ENCODE assay signal across 11 mouse cellular contexts in the genomic region with DNA sequence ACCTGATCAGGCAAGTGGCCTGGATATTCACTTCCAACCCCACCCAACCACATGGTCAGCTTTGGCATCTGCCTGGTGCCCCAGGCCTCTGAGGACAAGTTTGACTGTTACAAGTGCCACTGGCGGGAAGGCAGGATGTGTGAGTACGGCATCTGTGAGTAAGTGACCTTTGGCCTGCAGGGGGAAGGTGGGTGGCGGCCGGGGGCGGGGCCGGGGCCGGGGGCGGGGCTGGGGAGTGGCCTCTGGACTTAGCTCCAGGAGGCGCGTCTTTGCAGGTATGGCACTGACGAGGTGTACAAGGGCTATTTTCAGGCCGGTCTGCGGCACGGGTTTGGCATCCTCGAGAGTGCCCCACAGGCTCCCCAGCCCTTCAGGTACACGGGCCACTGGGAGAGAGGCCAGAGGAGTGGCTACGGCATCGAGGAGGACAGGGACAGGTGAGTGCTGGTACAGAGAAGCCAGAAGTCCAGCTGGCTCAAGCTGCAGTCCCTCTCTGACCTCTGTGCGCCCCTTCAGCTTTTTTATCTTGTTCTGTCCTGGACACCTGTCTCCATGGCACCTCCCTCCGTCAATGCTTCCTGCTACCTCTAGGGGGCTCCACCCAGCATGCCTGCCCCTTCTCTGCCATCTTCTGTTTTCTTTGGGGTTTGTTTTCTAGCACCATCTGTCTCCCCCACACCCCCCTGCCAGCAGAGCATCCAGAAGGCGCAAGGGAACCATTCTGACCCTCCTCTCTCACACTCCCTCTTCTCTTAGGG. TPM values are rescaled to one million over a fixed set of nuclear protein-coding genes. Genes with fewer than 3 reads are reported as not detected.
DNase-seq lines count a peak whose midpoint lies in the region; ATAC-seq lines count a peak whose summit lies in the region.
"Had no signal": no experiment of that assay in that cellular context is flagged by ENCODE, and none has a peak within 500 bp of the region (broad histone marks: within the 10 kb centered on the region; RNA-seq: fewer than 3 reads in every experiment).

No protein-coding gene starts in this region.

- ATAC-seq in CD4-positive, CD25-positive, alpha-beta regulatory T cell, adult 4 months = no peak
- ATAC-seq in megakaryocyte-erythroid progenitor cell, adult 5-6 weeks (replicated peaks; ENCODE audit: low FRiP score, low TSS enrichment, poor library complexity, severe bottlenecking) = no peak

- DNase-seq in CD4-positive, CD25-positive, alpha-beta regulatory T cell, adult 2 months (ENCODE audit: low read depth, low spot score) = peak; percentile 39
- DNase-seq in thymus, postnatal 25 days = peak; percentile 28
- DNase-seq in thymus, postnatal 10 days (ENCODE audit: low spot score in 2 of 2) = no peak
- DNase-seq in kidney, postnatal 25 days = peak; percentile 52 to 82
- DNase-seq in thymus, postnatal 4 days = peak; percentile 53
- DNase-seq in cerebellum, adult 9-11 months = no peak
- DNase-seq: heart, postnatal 10 days had no signal

RNA-seq across cellular contexts. Expression of gene Tmie, which starts 10.3 kb away (rescaled TPM):
- polyA plus RNA-seq in CD4-positive, CD25-positive, alpha-beta regulatory T cell, adult 4 months (2017; shearing (Covaris generic)) = 1 to 10 TPM; 2.5 to 3.5 TPM
- total RNA-seq in megakaryocyte-erythroid progenitor cell, adult 5-6 weeks (2014; fragmentation: Nextera tagmentation) = 0.94 TPM in 1 of 2 replicates, not detected in the other
- total RNA-seq in megakaryocyte-erythroid progenitor cell, adult 5-6 weeks (2017) = 0.88 TPM in 1 of 2 replicates, not detected in the other

RNA-seq across cellular contexts. Expression of gene Als2cl, which starts 10.5 kb away (rescaled TPM):
- 10 to 100 TPM; 17.4 to 29.4 TPM for polyA plus RNA-seq in CD4-positive, CD25-positive, alpha-beta regulatory T cell, adult 4 months (2017; shearing (Covaris generic))
- total RNA-seq in megakaryocyte-erythroid progenitor cell, adult 5-6 weeks (2014; fragmentation: Nextera tagmentation) = 3.7 TPM in 1 of 2 replicates, not detected in the other
- 0.66 and 1.0 TPM in 2 replicates for total RNA-seq in megakaryocyte-erythroid progenitor cell, adult 5-6 weeks (2017)

RNA-seq across cellular contexts. Expression of gene Fam240a, which starts 26.5 kb away (rescaled TPM):
- under 1 TPM in 1 of 2 experiments, not detected in 1; 0.69 TPM for polyA plus RNA-seq in CD4-positive, CD25-positive, alpha-beta regulatory T cell, adult 4 months (2017; shearing (Covaris generic))
- not detected in 2 replicates for total RNA-seq in megakaryocyte-erythroid progenitor cell, adult 5-6 weeks (2014; fragmentation: Nextera tagmentation)
- not detected in 2 replicates for total RNA-seq in megakaryocyte-erythroid progenitor cell, adult 5-6 weeks (2017)
- total RNA-seq: heart, postnatal 10 days; left cerebral cortex, postnatal 36 days had no signal
- polyA plus RNA-seq: myocyte had no signal

RNA-seq across cellular contexts. Expression of gene Prss50, which starts 32.4 kb away (rescaled TPM):
- polyA plus RNA-seq in CD4-positive, CD25-positive, alpha-beta regulatory T cell, adult 4 months (2017; shearing (Covaris generic)) = not detected
- total RNA-seq in megakaryocyte-erythroid progenitor cell, adult 5-6 weeks (2014; fragmentation: Nextera tagmentation) = 37.4 and 42.3 TPM in 2 replicates
- total RNA-seq in megakaryocyte-erythroid progenitor cell, adult 5-6 weeks (2017) = 16.5 and 28.2 TPM in 2 replicates
- total RNA-seq: heart, postnatal 10 days had no signal

RNA-seq across cellular contexts. Expression of gene Prss46, which starts 45.9 kb away (rescaled TPM):
- not detected for polyA plus RNA-seq in CD4-positive, CD25-positive, alpha-beta regulatory T cell, adult 4 months (2017; shearing (Covaris generic))
- not detected in 2 replicates for total RNA-seq in megakaryocyte-erythroid progenitor cell, adult 5-6 weeks (2014; fragmentation: Nextera tagmentation)
- not detected in 2 replicates for total RNA-seq in megakaryocyte-erythroid progenitor cell, adult 5-6 weeks (2017)
- total RNA-seq: heart, postnatal 10 days; left cerebral cortex, postnatal 36 days had no signal

Comparison
In these comparisons a context has a peak if more than half of its experiments do, and no peak if none do; other contexts are left out.
1. DNase-seq: peak in CD4-positive, CD25-positive, alpha-beta regulatory T cell, adult 2 months (single experiment), thymus, postnatal 25 days (single experiment), kidney, postnatal 25 days (2 of 2) and thymus, postnatal 4 days (single experiment); none in thymus, postnatal 10 days (0 of 2) and cerebellum, adult 9-11 months (single experiment).